Mouse (Mus musculus) hindlimb bud, embryonic 11.5 days (tissue): Measurements from ENCODE around the gene Olfr1352.
"Not testable (repeated sequence)": the region's sequence is repeated elsewhere in the genome, so short reads cannot be mapped to it uniquely, and the experiment has no call there.

Experiments used
- DNase-seq: peaks from one replicate; pipeline ENCODE4 v3.0.0-alpha.2; 2012; ENCODE audit warnings: low read depth, low spot score; ENCODE audit errors: extremely low spot score

Olfr1352 gene

GRCm38 (mm10) chr10:78980750-78981149, at the start of gene Olfr1352:
TSS of gene Olfr1352 (plus strand) at chr10:78981050.
- DNase-seq, result no peak

- not testable (repeated sequence) for DNase-seq
Observed at GRCm38 (mm10) chr10:78950336-78950735, 30.5 kb upstream of the Olfr1352 start, which contains the start of gene Olfr8. TSS of gene Olfr8 (plus strand) at chr10:78950636.

GRCm38 (mm10) chr10:78963009-78963408, 17.8 kb upstream of the Olfr1352 start, which contains the start of gene Olfr1353:
TSS of gene Olfr1353 (plus strand) at chr10:78963309.
- DNase-seq, result not testable (repeated sequence)

- DNase-seq, result no peak
Observed at GRCm38 (mm10) chr10:79012172-79012571, 31.3 kb downstream of the Olfr1352 start, which contains the start of gene Olfr1351. TSS of gene Olfr1351 (plus strand) at chr10:79012472.

GRCm38 (mm10) chr10:79028441-79028840, 47.6 kb downstream of the Olfr1352 start, which contains the start of gene Olfr57:
TSS of gene Olfr57 (plus strand) at chr10:79028741.
- no peak for DNase-seq
